Comparison of ENCODE assay signal across 18 mouse cellular contexts in the genomic region with DNA sequence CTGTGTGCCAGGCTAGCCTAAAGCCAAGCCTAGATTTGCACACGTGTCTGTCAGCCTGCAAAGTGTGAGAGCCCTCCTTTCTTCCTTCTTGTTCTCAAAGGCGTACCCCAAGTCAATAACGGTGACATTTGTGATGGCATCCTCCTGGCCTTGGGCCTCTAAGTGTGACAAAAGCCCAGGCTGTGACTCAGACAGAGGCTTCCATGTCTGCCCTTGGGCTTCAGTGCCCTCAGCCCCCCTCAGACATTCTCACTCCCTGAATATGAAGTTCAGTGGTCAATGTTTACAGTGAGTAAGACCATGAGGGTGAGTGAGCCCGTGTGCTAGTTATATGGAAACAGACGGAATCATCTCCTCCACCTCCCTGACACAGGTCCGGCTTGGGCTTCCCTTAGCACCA. TPM values are rescaled to one million over a fixed set of nuclear protein-coding genes. Genes with fewer than 3 reads are reported as not detected.
"Had no signal": no experiment of that assay in that cellular context is flagged by ENCODE, and none has a peak within 500 bp of the region (broad histone marks: within the 10 kb centered on the region; RNA-seq: fewer than 3 reads in every experiment).

No protein-coding gene starts in this region.

- H3K4me2 ChIP-seq: lung, embryonic 14.5 days; midbrain, embryonic 13.5 days; midbrain, embryonic 15.5 days; neural tube, embryonic 12.5 days had no signal

- H3K36me3 ChIP-seq: midbrain, embryonic 10.5 days; midbrain, embryonic 13.5 days; midbrain, embryonic 15.5 days; neural tube, embryonic 12.5 days had no signal

- H3K9ac ChIP-seq: lung, embryonic 14.5 days; midbrain, embryonic 13.5 days; midbrain, embryonic 15.5 days; neural tube, embryonic 12.5 days had no signal

- ATAC-seq: midbrain, embryonic 13.5 days; midbrain, embryonic 15.5 days had no signal

- H3K27ac ChIP-seq: midbrain, embryonic 10.5 days; midbrain, embryonic 13.5 days; midbrain, embryonic 15.5 days; neural tube, embryonic 12.5 days had no signal

- DNase-seq: lung, adult 18-20 months; lung, embryonic 14.5 days; lung, postnatal 10 days; lung, postnatal 4 days; right cerebral cortex, postnatal 14 days; right cerebral cortex, postnatal 4 days; spleen, adult 18-20 months; thymus, adult 18-20 months; thymus, postnatal 14 days; thymus, postnatal 36 days had no signal

- H3K9me3 ChIP-seq: midbrain, embryonic 10.5 days; midbrain, embryonic 13.5 days; midbrain, embryonic 15.5 days; neural tube, embryonic 12.5 days had no signal

- H3K27me3 ChIP-seq: midbrain, embryonic 13.5 days; midbrain, embryonic 15.5 days; neural tube, embryonic 12.5 days had no signal

- H3K4me3 ChIP-seq: midbrain, embryonic 10.5 days; midbrain, embryonic 13.5 days; midbrain, embryonic 15.5 days; neural tube, embryonic 12.5 days had no signal

RNA-seq across cellular contexts. Expression of gene Slco2a1, which starts 29.8 kb away (rescaled TPM):
- total RNA-seq: megakaryocyte, adult 5-6 weeks; megakaryocyte-erythroid progenitor cell, adult 5-6 weeks; monocyte, adult 5-6 weeks; neutrophil, adult 5-6 weeks had no signal
